Mouse (Mus musculus): ENCODE measurements at regions not wholly inside any gene's neighbourhood (a gene's known extent, or its start where the extent isn't known, plus 50 kb on each side); places are given as distances from the start of the nearest gene placed in this dataset.

- TF ChIP-seq POLR2A (IDR thresholded peaks at IDR 0.05; ENCODE audit: extremely low read depth, insufficient read depth, low read length) (no peak), CTCF (IDR thresholded peaks at IDR 0.05; ENCODE audit: low read depth, low read length) (no peak)
Observed at GRCm38 (mm10) chr11:7506421-7506945, 292.8 kb upstream of the Igfbp3 start.
